In genomic region chr6:30167192-30167591, GRCm38 (mm10) we compare ENCODE assay signal across 13 mouse cellular contexts.
DNase-seq lines count a peak whose midpoint lies in the region; ATAC-seq and TF ChIP-seq lines count a peak whose summit lies in the region.
"Had no signal": no experiment of that assay in that cellular context is flagged by ENCODE, and none has a peak within 500 bp of the region (broad histone marks: within the 10 kb centered on the region; RNA-seq: fewer than 3 reads in every experiment).

No protein-coding gene starts in this region.

- H3K4me3 ChIP-seq in hindbrain, embryonic 10.5 days = peak overlapping the region; percentile 18; the same call in 1 of the 2 replicates
- no peak overlapping the region for H3K4me3 ChIP-seq in hindbrain, embryonic 13.5 days
- H3K4me3 ChIP-seq in embryonic facial prominence, embryonic 11.5 days (ENCODE audit: low read depth, low read length) = no peak overlapping the region
- H3K4me3 ChIP-seq in neural tube, embryonic 12.5 days = no peak overlapping the region
- no peak overlapping the region for H3K4me3 ChIP-seq in left cerebral cortex, adult 2 months
- H3K4me3 ChIP-seq: liver, embryonic 15.5 days had no signal

- no peak overlapping the region for H3K4me2 ChIP-seq in hindbrain, embryonic 13.5 days
- H3K4me2 ChIP-seq in embryonic facial prominence, embryonic 11.5 days (ENCODE audit: low read depth, low read length) = no peak overlapping the region
- peak overlapping the region; percentile 24; the same call in 1 of the 2 replicates for H3K4me2 ChIP-seq in neural tube, embryonic 12.5 days (replicated peaks)
- H3K4me2 ChIP-seq: liver, embryonic 15.5 days had no signal

- no peaks in the 10 kb centered on the region; the same call in 1 of the 2 replicates for H3K36me3 ChIP-seq in hindbrain, embryonic 10.5 days
- no peaks in the 10 kb centered on the region for H3K36me3 ChIP-seq in hindbrain, embryonic 13.5 days
- no peaks in the 10 kb centered on the region for H3K36me3 ChIP-seq in embryonic facial prominence, embryonic 11.5 days (replicated peaks; ENCODE audit: control insufficient read depth, insufficient read depth, low read depth, low read length)
- H3K36me3 ChIP-seq in neural tube, embryonic 12.5 days = no peaks in the 10 kb centered on the region
- H3K36me3 ChIP-seq: liver, embryonic 15.5 days had no signal

- no peak for TF ChIP-seq CTCF in left cerebral cortex, adult 2 months (IDR thresholded peaks at IDR 0.05)

- intact Hi-C loops in left cerebral cortex, adult 2 months (cut with DNase I) = no loop called here

- peaks cover 56% of the 10 kb centered on the region for H3K4me1 ChIP-seq in hindbrain, embryonic 10.5 days (replicated peaks)
- H3K4me1 ChIP-seq in hindbrain, embryonic 13.5 days (replicated peaks) = peaks cover 19% of the 10 kb centered on the region
- no peaks in the 10 kb centered on the region; the same call in none of the 2 replicates for H3K4me1 ChIP-seq in embryonic facial prominence, embryonic 11.5 days (ENCODE audit: control insufficient read depth, insufficient read depth, low read length)
- H3K4me1 ChIP-seq in neural tube, embryonic 12.5 days = peaks cover 13% of the 10 kb centered on the region

- no peak overlapping the region for H3K9ac ChIP-seq in hindbrain, embryonic 13.5 days
- no peak overlapping the region for H3K9ac ChIP-seq in embryonic facial prominence, embryonic 11.5 days (replicated peaks; ENCODE audit: low read length)
- H3K9ac ChIP-seq in neural tube, embryonic 12.5 days = no peak overlapping the region
- H3K9ac ChIP-seq: liver, embryonic 15.5 days had no signal

- no peak for ATAC-seq in hindbrain, embryonic 13.5 days (ENCODE audit: low FRiP score)
- peak; percentile 39 for ATAC-seq in embryonic facial prominence, embryonic 11.5 days (replicated peaks; ENCODE audit: insufficient number of reproducible peaks, low FRiP score, low TSS enrichment, low read depth)
- no peak for ATAC-seq in neural tube, embryonic 12.5 days (ENCODE audit: low FRiP score, low read depth)
- ATAC-seq: activated CD4-positive, CD25-positive, alpha-beta regulatory T cell, adult 4 months; hindbrain, postnatal 0 days had no signal

- H3K9me3 ChIP-seq in hindbrain, embryonic 10.5 days = no peaks in the 10 kb centered on the region
- H3K9me3 ChIP-seq in hindbrain, embryonic 13.5 days = no peaks in the 10 kb centered on the region
- no peaks in the 10 kb centered on the region for H3K9me3 ChIP-seq in embryonic facial prominence, embryonic 11.5 days (replicated peaks; ENCODE audit: control insufficient read depth, low read length)
- no peaks in the 10 kb centered on the region for H3K9me3 ChIP-seq in neural tube, embryonic 12.5 days
- H3K9me3 ChIP-seq: liver, embryonic 15.5 days had no signal

- DNase-seq in hindbrain, embryonic 10.5 days (ENCODE audit: low spot score) = peak; percentile 64
- DNase-seq in NIH3T3 (ENCODE audit: low read depth) = peak; percentile 49
- peak; percentile 82 for DNase-seq in embryonic facial prominence, embryonic 11.5 days (ENCODE audit: low spot score)
- no peak for DNase-seq in right cerebral cortex, postnatal 14 days
- DNase-seq in left cerebral cortex, adult 2 months (ENCODE audit: extremely low spot score in 1 of 2, low spot score in 2 of 2) = no peak
- DNase-seq: kidney, postnatal 14 days; thymus, adult 18-20 months had no signal

- H3K27ac ChIP-seq in hindbrain, embryonic 10.5 days = peak overlapping the region; percentile 62; the same call in 1 of the 2 replicates
- no peak overlapping the region for H3K27ac ChIP-seq in hindbrain, embryonic 13.5 days
- no peak overlapping the region for H3K27ac ChIP-seq in embryonic facial prominence, embryonic 11.5 days (replicated peaks; ENCODE audit: low read depth, low read length)
- H3K27ac ChIP-seq in neural tube, embryonic 12.5 days = no peak overlapping the region
- H3K27ac ChIP-seq in left cerebral cortex, adult 2 months = no peak overlapping the region
- H3K27ac ChIP-seq: hindbrain, postnatal 0 days; liver, embryonic 15.5 days; macrophage had no signal

- 17% methylated on average over 11 of the region's 11 CpGs for WGBS in hindbrain, embryonic 10.5 days
- 21% methylated on average over 11 of the region's 11 CpGs for WGBS in hindbrain, embryonic 13.5 days
- WGBS in embryonic facial prominence, embryonic 11.5 days = 14% methylated on average over 11 of the region's 11 CpGs
- WGBS in neural tube, embryonic 12.5 days = 17% methylated on average over 11 of the region's 11 CpGs

- peaks cover 57% of the 10 kb centered on the region for H3K27me3 ChIP-seq in hindbrain, embryonic 10.5 days (ENCODE audit: insufficient read depth, poor library complexity, severe bottlenecking)
- peaks cover 57% of the 10 kb centered on the region for H3K27me3 ChIP-seq in hindbrain, embryonic 13.5 days
- peaks cover 12% of the 10 kb centered on the region for H3K27me3 ChIP-seq in embryonic facial prominence, embryonic 11.5 days (ENCODE audit: control insufficient read depth, insufficient read depth, low read length)
- H3K27me3 ChIP-seq in neural tube, embryonic 12.5 days (replicated peaks) = peaks cover 44% of the 10 kb centered on the region

Comparison
In these comparisons a context has a peak if more than half of its experiments do, and no peak if none do; other contexts are left out.
1. DNase-seq: peak in hindbrain, embryonic 10.5 days (single experiment), NIH3T3 (single experiment) and embryonic facial prominence, embryonic 11.5 days (single experiment); none in right cerebral cortex, postnatal 14 days (single experiment) and left cerebral cortex, adult 2 months (0 of 2).